Mouse (Mus musculus) lung, postnatal 36 days (tissue): ENCODE measurements at regions not wholly inside any gene's neighbourhood (a gene's known extent, or its start where the extent isn't known, plus 50 kb on each side); places are given as distances from the start of the nearest gene placed in this dataset.
A peak's percentile ranks its signal among the peaks of the same experiment; 100 is the strongest.

Source experiments
- DNase-seq: peaks from one replicate; pipeline ENCODE4 v3.0.0; 2022; ENCODE audit warnings: mixed read lengths

DNA sequence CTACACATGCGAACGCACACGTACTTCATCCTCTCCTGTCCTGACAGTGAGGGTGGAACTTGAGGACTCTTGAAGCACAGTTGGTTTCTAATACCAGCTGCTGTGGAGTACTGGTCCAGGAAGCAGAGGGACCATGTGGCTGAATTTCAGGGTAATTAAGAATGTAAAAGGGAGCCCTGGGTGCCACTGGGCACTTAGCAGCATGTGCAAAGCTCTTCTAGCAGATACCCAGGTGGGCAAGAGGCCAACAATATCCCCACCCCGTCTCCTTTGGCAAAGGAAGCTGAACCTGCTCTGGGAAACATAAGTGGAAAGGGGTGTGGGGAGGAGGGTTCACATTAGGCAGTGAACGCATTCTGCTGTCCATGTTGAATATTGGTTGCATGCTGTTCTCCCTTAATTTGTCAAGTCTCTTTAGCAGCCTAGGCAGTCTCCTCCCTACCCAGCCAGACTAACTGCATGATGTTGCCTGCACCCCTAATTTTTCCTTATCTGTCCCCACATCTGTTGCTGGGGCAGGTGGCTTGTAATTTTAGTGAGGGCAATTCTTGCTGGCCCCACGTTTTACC is 369.6 kb downstream of the Sorl1 start:
- no peak for DNase-seq

GRCm38 (mm10) chr9:41745979-41746647 is 378.0 kb downstream of the Sorl1 start:
- DNase-seq = no peak

DNA sequence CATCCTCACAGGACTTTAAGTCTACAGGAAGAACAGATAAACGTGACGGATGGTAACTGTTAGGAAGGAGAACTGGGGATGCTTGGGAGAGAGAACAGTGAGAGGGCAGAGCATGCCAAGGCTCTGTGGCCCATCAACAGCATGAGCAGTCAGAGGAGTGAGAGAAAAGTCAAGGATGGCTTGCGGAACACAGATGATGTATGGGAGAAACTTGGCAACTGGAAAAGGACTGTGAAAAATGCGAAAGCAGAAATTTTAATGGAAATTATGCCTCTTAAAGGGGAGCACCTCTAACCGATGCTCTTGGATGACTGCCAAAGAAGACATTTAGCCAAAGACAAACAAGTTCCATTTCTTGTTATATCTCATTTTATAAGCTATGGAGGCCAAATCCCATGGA is 382.6 kb downstream of the Sorl1 start:
- no peak for DNase-seq

- no peak for DNase-seq
Observed at GRCm38 (mm10) chr9:41740536-41740935, 383.6 kb downstream of the Sorl1 start.

- no peak for DNase-seq
Observed at GRCm38 (mm10) chr9:41737671-41738070, 386.4 kb downstream of the Sorl1 start.

DNA sequence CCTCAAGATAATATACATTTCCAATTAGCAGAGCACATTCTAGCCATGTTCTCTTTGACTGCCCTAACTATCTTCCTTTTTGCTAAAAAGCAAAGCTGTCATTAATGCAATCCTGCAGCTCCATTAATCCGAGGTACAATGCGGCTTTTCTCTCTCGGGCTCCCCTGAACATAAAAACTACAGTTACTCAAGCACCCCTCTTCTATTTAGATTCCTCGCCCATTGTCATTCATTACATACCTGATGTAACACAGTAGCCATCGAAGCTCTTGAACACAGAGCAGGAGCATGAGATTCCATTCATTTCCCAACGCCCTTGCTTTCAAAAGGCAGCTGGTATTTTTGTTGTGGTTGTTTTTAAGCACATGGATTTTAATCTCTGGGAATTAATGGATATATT is 387.2 kb downstream of the Sorl1 start:
- no peak for DNase-seq

DNA sequence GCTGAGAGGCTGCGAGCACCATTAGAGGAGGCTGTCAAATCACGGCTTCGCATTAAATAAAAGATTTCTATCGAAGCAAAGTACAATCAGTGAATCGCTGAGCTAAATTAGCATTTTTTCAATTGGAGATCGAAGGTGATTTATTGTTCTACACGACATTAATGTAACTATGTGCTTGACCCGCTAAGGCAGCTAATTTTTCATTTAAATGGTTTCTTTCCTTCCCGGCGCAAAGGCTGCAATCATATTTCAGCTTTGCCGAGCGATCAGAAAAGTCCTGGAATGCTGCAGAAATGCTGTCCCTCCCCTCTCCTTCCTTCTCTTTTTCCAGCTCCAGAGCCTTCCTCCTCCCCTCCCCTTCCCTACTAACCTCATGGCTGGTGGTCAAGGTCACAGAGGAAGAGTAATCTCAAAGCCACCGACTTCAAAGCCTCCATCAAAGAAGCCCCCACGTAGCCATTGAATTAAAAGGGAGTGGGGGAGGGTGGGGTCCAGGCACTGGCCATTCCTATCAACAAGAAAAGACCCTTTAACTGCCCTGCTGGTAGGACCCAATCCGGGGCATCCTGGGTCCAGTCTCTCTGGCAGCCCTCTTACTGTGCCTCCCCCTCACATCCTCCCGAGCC is 387.8 kb downstream of the Sorl1 start:
- DNase-seq = no peak

DNA sequence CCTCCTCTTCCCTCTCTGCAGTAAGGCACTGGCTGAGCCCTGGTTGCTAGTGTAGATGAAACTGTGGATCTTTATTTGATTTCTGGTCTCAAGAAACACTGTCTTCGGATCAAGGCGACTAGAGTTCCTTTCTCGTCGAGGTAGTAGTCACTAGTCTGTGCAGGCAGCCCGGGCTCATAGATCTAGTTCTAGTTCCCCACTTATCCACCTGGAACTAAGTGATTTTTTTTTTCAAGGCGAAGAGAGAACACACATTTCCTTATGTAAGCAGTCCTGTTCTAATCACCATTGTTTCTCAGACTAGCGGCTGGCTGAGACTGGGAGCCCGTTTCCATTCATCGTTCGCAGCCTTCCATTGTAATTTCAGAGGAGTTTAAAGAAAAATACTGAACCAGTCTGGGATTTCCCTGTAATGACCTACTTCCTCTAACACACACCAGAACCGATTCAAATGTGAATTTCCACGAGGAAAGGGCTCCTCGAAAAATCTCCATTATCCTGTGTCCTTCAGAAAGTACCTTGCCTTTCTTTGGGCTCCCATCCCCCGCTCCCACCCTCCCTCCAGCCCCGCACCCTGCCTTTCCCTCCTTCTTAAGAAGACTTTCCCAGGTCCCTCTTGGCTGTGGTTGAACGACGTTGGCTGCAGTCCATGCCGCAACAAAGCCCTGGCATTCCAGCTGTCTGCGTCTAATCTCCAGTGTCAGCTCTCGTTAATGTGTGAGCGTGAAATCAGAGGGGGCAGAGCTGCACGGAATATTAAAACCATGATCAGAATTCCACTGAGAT is 388.5 kb downstream of the Sorl1 start:
- peak; percentile 44 for DNase-seq

- DNase-seq = no peak
Observed at GRCm38 (mm10) chr9:41734925-41735447, 389.1 kb downstream of the Sorl1 start.

- DNase-seq = no peak
Observed at GRCm38 (mm10) chr9:41721609-41722008, 402.5 kb downstream of the Sorl1 start.

- peak; percentile 6 for DNase-seq
Observed at GRCm38 (mm10) chr9:41715231-41715630, 408.9 kb downstream of the Sorl1 start.

DNA sequence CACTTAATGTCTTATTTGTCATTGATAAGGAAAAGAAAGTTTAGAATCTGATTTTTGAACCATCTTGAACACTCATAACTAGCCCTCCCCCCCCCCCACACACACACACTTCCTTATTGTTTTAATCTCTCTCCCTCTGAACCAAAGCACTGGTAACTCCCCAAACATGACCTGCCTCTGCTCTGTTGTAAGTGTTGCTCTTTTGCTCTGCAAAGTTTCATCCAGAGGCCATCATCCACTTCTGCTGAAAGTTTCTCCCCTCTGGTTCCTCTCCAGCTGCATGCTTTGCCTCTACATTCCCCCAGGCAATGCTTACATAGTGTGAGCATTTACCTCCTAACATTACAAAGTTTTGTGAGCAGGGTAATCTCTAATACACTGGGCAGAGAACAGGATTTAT is 418.1 kb downstream of the Sorl1 start:
- DNase-seq = no peak

GRCm38 (mm10) chr9:41705461-41705903 is 418.6 kb downstream of the Sorl1 start:
- DNase-seq = peak; percentile 23

GRCm38 (mm10) chr9:41703091-41703490 is 421.0 kb downstream of the Sorl1 start:
- DNase-seq = no peak

- no peak for DNase-seq
Observed at GRCm38 (mm10) chr9:41700683-41701082, 423.4 kb downstream of the Sorl1 start.

GRCm38 (mm10) chr9:41699031-41699430 is 425.1 kb downstream of the Sorl1 start:
- no peak for DNase-seq

DNA sequence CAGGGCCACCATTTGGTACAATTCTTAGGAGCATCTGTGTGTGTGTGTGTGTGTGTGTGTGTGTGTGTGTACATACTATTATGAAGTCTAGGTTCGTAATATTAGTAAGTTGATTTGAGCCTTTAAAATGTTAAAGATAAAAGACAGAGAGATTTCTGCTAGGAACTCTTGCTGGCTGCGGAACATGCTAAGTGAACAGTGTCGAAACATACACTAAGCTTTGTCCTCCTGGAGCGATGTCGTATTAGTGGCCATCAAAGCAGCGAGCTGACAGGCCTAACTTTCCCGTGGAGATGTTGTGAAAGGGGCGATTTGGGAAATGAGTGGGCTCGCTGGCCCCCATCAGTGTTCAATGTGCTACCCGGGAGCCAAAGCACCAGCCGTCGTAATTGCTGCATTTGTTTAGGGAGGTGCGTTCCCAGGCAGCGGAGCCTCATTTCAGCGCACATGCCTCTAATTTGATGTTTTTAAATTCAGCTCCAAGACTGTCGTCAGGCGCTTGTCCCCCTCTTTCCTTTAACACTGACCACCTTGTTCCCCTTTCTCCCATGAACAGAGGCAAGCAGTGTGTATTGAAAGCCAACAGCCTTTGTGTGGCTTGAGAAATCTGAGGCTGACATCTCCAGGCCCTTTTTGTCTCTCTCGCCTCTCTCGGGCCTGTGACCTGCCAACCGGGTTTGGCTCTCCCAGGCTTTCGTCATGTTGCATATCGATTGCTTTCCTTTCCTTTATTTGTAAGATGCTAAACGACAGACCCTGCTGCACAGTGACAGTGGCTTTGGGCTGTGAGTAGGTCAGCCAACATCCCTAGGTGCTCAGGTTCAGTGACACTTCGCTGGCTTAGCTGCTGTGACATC is 426.3 kb downstream of the Sorl1 start:
- peak; percentile 53 for DNase-seq

- no peak for DNase-seq
Observed at GRCm38 (mm10) chr9:41697160-41697559, 426.9 kb downstream of the Sorl1 start.

DNA sequence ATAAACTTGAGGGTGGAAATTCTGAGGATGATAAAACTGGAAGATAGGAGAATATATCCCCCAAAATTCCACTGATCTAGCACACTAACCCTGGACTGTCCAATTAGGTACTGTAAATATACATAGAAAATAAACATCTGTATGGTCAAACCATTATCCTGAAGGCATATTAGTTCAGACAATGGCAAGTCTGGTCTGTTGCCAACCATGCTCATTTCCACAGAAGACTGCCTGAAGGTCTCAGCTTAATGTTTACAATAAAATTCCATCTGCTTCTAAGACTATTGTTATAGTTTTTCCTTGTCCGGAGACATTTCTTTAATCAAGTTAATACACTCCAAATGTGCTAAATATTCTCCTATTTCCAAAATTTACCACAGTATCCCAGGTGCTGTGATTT is 441.2 kb downstream of the Sorl1 start:
- DNase-seq = no peak

DNA sequence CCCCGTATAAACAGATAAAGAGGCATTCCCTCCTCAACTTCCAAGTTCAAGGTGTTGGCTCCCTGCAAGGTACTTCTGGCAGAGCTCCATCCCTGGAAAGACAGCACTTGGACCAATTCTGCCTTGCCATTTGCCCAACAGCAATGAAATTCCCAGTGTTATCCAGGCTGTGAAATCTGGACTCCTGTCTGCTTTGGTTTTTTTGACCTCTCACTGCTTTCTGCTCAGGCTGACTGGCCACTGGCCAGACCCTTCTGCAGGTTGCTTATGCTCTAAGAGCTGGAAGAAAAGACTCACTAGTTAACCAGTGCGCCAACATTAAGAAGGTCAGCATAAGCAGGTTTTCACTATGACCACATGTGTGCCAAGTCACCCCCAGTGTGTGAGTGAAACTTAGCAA is 448.4 kb downstream of the Sorl1 start:
- no peak for DNase-seq

GRCm38 (mm10) chr9:41672958-41673357 is 451.1 kb downstream of the Sorl1 start:
- DNase-seq = no peak

- no peak for DNase-seq
Observed at GRCm38 (mm10) chr9:41668741-41669140, 455.4 kb downstream of the Sorl1 start.
